Comparison of ENCODE assay signal across 24 mouse cellular contexts in the genomic region with DNA sequence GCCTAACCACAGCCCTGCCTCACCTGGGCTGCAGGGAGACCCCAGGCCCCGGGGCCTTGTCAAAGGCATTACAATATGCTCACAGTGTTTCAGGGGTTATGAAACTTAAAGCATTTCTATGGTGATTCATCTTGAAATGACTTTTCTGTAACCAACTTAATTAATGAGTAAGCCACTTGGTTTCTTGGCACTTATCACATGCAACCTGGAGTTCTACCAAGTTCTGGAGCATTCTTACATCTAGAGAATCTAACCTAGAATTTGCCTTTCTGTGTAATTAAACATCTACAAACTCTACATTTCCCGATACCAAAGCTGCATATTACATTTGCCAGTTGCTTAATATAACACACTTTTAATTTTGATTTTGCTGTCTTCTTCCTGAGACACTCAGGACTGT. TPM values are rescaled to one million over a fixed set of nuclear protein-coding genes. Genes with fewer than 3 reads are reported as not detected.
A peak's percentile ranks its signal among the peaks of the same experiment; 100 is the strongest.
DNase-seq lines count a peak whose midpoint lies in the region; ATAC-seq and TF ChIP-seq lines count a peak whose summit lies in the region.
"Had no signal": no experiment of that assay in that cellular context is flagged by ENCODE, and none has a peak within 500 bp of the region (broad histone marks: within the 10 kb centered on the region; RNA-seq: fewer than 3 reads in every experiment).

No protein-coding gene starts in this region.

- no peak overlapping the region for H3K4me3 ChIP-seq in kidney, adult 2 months (ENCODE audit: insufficient read depth, low read depth, low read length)
- no peak overlapping the region for H3K4me3 ChIP-seq in thymus, adult 2 months (ENCODE audit: control insufficient read depth, insufficient read depth, low read length)
- no peak overlapping the region for H3K4me3 ChIP-seq in hindbrain, postnatal 0 days (ENCODE audit: low read length)
- H3K4me3 ChIP-seq: embryonic facial prominence, embryonic 12.5 days; forebrain, embryonic 12.5 days; heart, embryonic 12.5 days; hindbrain, embryonic 10.5 days had no signal

- no peaks in the 10 kb centered on the region for H3K27me3 ChIP-seq in kidney, adult 2 months (replicated peaks; ENCODE audit: control insufficient read depth, insufficient read depth, low read length)
- H3K27me3 ChIP-seq in thymus, adult 2 months (ENCODE audit: control insufficient read depth, insufficient read depth, low read length), result no peaks in the 10 kb centered on the region
- no peaks in the 10 kb centered on the region for H3K27me3 ChIP-seq in Patski
- H3K27me3 ChIP-seq in hindbrain, postnatal 0 days (ENCODE audit: insufficient read depth, low read length), result no peaks in the 10 kb centered on the region
- H3K27me3 ChIP-seq: forebrain, embryonic 12.5 days had no signal

- no peak for TF ChIP-seq CTCF in kidney, adult 2 months (conservative IDR thresholded peaks at IDR 0.05; ENCODE audit: insufficient read depth, insufficient read length, low read depth, low read length)
- no peak for TF ChIP-seq CTCF in thymus, adult 2 months (IDR thresholded peaks at IDR 0.05; ENCODE audit: borderline replicate concordance, control insufficient read depth, extremely low read depth, insufficient read depth, low read length, poor library complexity)
- TF ChIP-seq CTCF in Patski (IDR thresholded peaks at IDR 0.05), result no peak
- no peak for TF ChIP-seq CTCF in hindbrain, postnatal 0 days (IDR thresholded peaks at IDR 0.05; ENCODE audit: low read depth)

- in situ Hi-C loops in Patski (cut with MboI; ENCODE audit: low pct_unique_long_range_greater_than_20kb), result no loop called here

- no peak overlapping the region for H3K9ac ChIP-seq in hindbrain, postnatal 0 days (replicated peaks; ENCODE audit: low read length)
- H3K9ac ChIP-seq: embryonic facial prominence, embryonic 12.5 days; forebrain, embryonic 12.5 days; forebrain, postnatal 0 days; heart, embryonic 12.5 days; hindbrain, embryonic 14.5 days had no signal

- no peaks in the 10 kb centered on the region for H3K9me3 ChIP-seq in hindbrain, postnatal 0 days (ENCODE audit: low read length)
- H3K9me3 ChIP-seq: embryonic facial prominence, embryonic 12.5 days; forebrain, embryonic 12.5 days; heart, embryonic 12.5 days; hindbrain, embryonic 10.5 days had no signal

- no peak for TF ChIP-seq POLR2A in kidney, adult 2 months (IDR thresholded peaks at IDR 0.05; ENCODE audit: low read depth, low read length)
- no peak for TF ChIP-seq POLR2A in thymus, adult 2 months (IDR thresholded peaks at IDR 0.05; ENCODE audit: control insufficient read depth, extremely low read depth, insufficient read depth, low read length, poor library complexity)

- CTCF ChIA-PET in Patski (lab: Charles Lee), result interaction anchor here (0.6 to 1.1 kb wide), 4 partner anchors 72 to 287 kb away, joined by 3 read pairs; no protein-coding TSS in a partner anchor

- no peak overlapping the region for H3K4me2 ChIP-seq in hindbrain, postnatal 0 days (ENCODE audit: low read depth, low read length)
- H3K4me2 ChIP-seq: embryonic facial prominence, embryonic 12.5 days; forebrain, embryonic 12.5 days; heart, embryonic 12.5 days; hindbrain, embryonic 14.5 days had no signal

- DNase-seq in kidney, adult 2 months, result peak; percentile 69
- no peak for DNase-seq in kidney, postnatal 14 days
- peak; percentile 14 for DNase-seq in thymus, postnatal 0 days (ENCODE audit: low spot score)
- DNase-seq in thymus, adult 2 months, result no peak
- peak; percentile 30 for DNase-seq in Patski (ENCODE audit: low read depth, low spot score)
- no peak for DNase-seq in hindbrain, postnatal 0 days (ENCODE audit: low spot score)
- DNase-seq in right cerebral cortex, postnatal 10 days (ENCODE audit: low spot score in 2 of 2), result no peak
- DNase-seq: adrenal gland, postnatal 10 days; cerebellum, adult 11-12 months; cerebellum, adult 9-10 months; cerebellum, postnatal 25 days; forebrain, postnatal 0 days; gastrocnemius, postnatal 14 days had no signal

- WGBS in kidney, adult 2 months, result 51% methylated on average over 2 of the region's 2 CpGs
- 59% methylated on average over 2 of the region's 2 CpGs for WGBS in thymus, adult 2 months
- 94% methylated on average over 2 of the region's 2 CpGs for WGBS in hindbrain, postnatal 0 days

- POLR2A ChIA-PET in Patski (lab: Charles Lee), result interaction anchor here (0.7 kb wide), 1 partner anchor 338 kb away, joined by 3 read pairs; no protein-coding TSS in a partner anchor

- no peak overlapping the region for H3K27ac ChIP-seq in kidney, adult 2 months (ENCODE audit: insufficient read depth, low read depth, low read length)
- H3K27ac ChIP-seq in thymus, adult 2 months (ENCODE audit: control insufficient read depth, insufficient read depth, low read length), result no peak overlapping the region
- no peak overlapping the region for H3K27ac ChIP-seq in hindbrain, postnatal 0 days
- H3K27ac ChIP-seq: embryonic facial prominence, embryonic 12.5 days; forebrain, embryonic 12.5 days; hindbrain, embryonic 10.5 days; hindbrain, embryonic 14.5 days had no signal

- H3K36me3 ChIP-seq in kidney, adult 2 months (ENCODE audit: control insufficient read depth, insufficient read depth, low read length), result no peaks in the 10 kb centered on the region
- H3K36me3 ChIP-seq in thymus, adult 2 months (ENCODE audit: control insufficient read depth, insufficient read depth, low read length), result no peaks in the 10 kb centered on the region
- H3K36me3 ChIP-seq in hindbrain, postnatal 0 days (ENCODE audit: insufficient read depth, low read length), result no peaks in the 10 kb centered on the region
- H3K36me3 ChIP-seq: embryonic facial prominence, embryonic 12.5 days; forebrain, embryonic 12.5 days; heart, embryonic 12.5 days; hindbrain, embryonic 10.5 days had no signal

- H3K4me1 ChIP-seq in kidney, adult 2 months (ENCODE audit: control insufficient read depth, insufficient read depth, low read length), result peaks cover 7% of the 10 kb centered on the region; the same call in 1 of the 2 replicates
- H3K4me1 ChIP-seq in thymus, adult 2 months (replicated peaks; ENCODE audit: control insufficient read depth, insufficient read depth, low read length), result no peaks in the 10 kb centered on the region
- no peaks in the 10 kb centered on the region for H3K4me1 ChIP-seq in hindbrain, postnatal 0 days (ENCODE audit: insufficient read depth, low read length)
- H3K4me1 ChIP-seq: forebrain, embryonic 12.5 days; heart, embryonic 12.5 days had no signal

- no peak for ATAC-seq in Patski
- no peak for ATAC-seq in hindbrain, postnatal 0 days
- ATAC-seq: forebrain, postnatal 0 days had no signal

RNA-seq across cellular contexts. Expression of a gene that starts 17.5 kb away (rescaled TPM):
- not detected in 2 replicates for polyA plus RNA-seq in kidney, adult 2 months (2012; rRNA removed)
- 0.31 and 0.52 TPM in 2 replicates for polyA plus RNA-seq in thymus, postnatal 0 days (2015; fragmentation: Nextera tagmentation; extraction: Ambion mirVana)
- 1.1 and 2.3 TPM in 2 replicates for polyA plus RNA-seq in thymus, adult 2 months (2012; rRNA removed)
- not detected for polyA plus RNA-seq in Patski (2021)
- 2.4 and 19.4 TPM in 2 replicates for total RNA-seq in hindbrain, postnatal 0 days (2014; rRNA removed)
- 8.9 and 12.4 TPM in 2 replicates for polyA plus RNA-seq in hindbrain, postnatal 0 days (2015; fragmentation: Nextera tagmentation; extraction: Ambion mirVana)
- total RNA-seq: adrenal gland, postnatal 10 days; adrenal gland, postnatal 4 days; CH12.LX; gastrocnemius, adult 18-20 months; granulocyte monocyte progenitor cell, adult 5-6 weeks; heart, adult 8-10 months; heart, postnatal 25 days had no signal

Comparison
In these comparisons a context has a peak if more than half of its experiments do, and no peak if none do; other contexts are left out.
1. DNase-seq: peak in kidney, adult 2 months (single experiment), thymus, postnatal 0 days (single experiment) and Patski (single experiment); none in kidney, postnatal 14 days (single experiment), thymus, adult 2 months (single experiment), hindbrain, postnatal 0 days (single experiment) and right cerebral cortex, postnatal 10 days (0 of 2).